In genomic region chr14:93284009-93284408, GRCm38 (mm10) we compare ENCODE assay signal across 29 mouse cellular contexts.
DNase-seq lines count a peak whose midpoint lies in the region; ATAC-seq and TF ChIP-seq lines count a peak whose summit lies in the region.
"Had no signal": no experiment of that assay in that cellular context is flagged by ENCODE, and none has a peak within 500 bp of the region (broad histone marks: within the 10 kb centered on the region; RNA-seq: fewer than 3 reads in every experiment).

No protein-coding gene starts in this region.

- no peak overlapping the region for H3K4me2 ChIP-seq in liver, embryonic 12.5 days
- no peak overlapping the region for H3K4me2 ChIP-seq in stomach, embryonic 15.5 days
- no peak overlapping the region for H3K4me2 ChIP-seq in stomach, postnatal 0 days (replicated peaks; ENCODE audit: low read depth)
- no peak overlapping the region for H3K4me2 ChIP-seq in stomach, embryonic 16.5 days (ENCODE audit: low read depth, low read length)
- H3K4me2 ChIP-seq: embryonic facial prominence, embryonic 13.5 days; forebrain, embryonic 12.5 days; forebrain, embryonic 15.5 days; heart, embryonic 12.5 days; heart, embryonic 15.5 days; hindbrain, embryonic 13.5 days had no signal

- no peak for TF ChIP-seq CTCF in stomach, postnatal 0 days (IDR thresholded peaks at IDR 0.05; ENCODE audit: low read depth)
- no peak for TF ChIP-seq CTCF in thymus, adult 2 months (IDR thresholded peaks at IDR 0.05; ENCODE audit: borderline replicate concordance, control insufficient read depth, extremely low read depth, insufficient read depth, low read length, poor library complexity)

- ATAC-seq in liver, embryonic 12.5 days = peak; percentile 46; the same call in 1 of the 2 replicates
- peak; percentile 70 for ATAC-seq in stomach, embryonic 15.5 days (ENCODE audit: insufficient read depth, low FRiP score, low read depth)
- no peak for ATAC-seq in stomach, postnatal 0 days (ENCODE audit: low FRiP score, low TSS enrichment)
- peak; percentile 29; the same call in 1 of the 2 replicates for ATAC-seq in stomach, embryonic 16.5 days (ENCODE audit: insufficient read depth, low FRiP score)
- ATAC-seq: activated CD4-positive, CD25-positive, alpha-beta regulatory T cell, adult 4 months; forebrain, embryonic 15.5 days; hindbrain, embryonic 16.5 days had no signal

- DNase-seq in liver = no peak
- DNase-seq in stomach, postnatal 0 days (ENCODE audit: low spot score) = no peak
- DNase-seq in thymus, adult 2 months = no peak
- DNase-seq: adrenal gland, adult 8-10 months; adrenal gland, postnatal 25 days; cerebellum, adult 11-12 months; cerebellum, adult 8-10 months; cerebellum, postnatal 10 days; cerebellum, postnatal 36 days; embryo, embryonic 11 days; gastrocnemius, adult 2 months; gastrocnemius, postnatal 25 days; heart, adult 18-20 months; heart, postnatal 10 days; heart, postnatal 36 days had no signal

- no peaks in the 10 kb centered on the region for H3K27me3 ChIP-seq in liver, embryonic 12.5 days (replicated peaks)
- no peaks in the 10 kb centered on the region for H3K27me3 ChIP-seq in stomach, embryonic 15.5 days (replicated peaks)
- H3K27me3 ChIP-seq in stomach, postnatal 0 days (ENCODE audit: control insufficient read depth, insufficient read depth, low read length) = no peaks in the 10 kb centered on the region
- no peaks in the 10 kb centered on the region for H3K27me3 ChIP-seq in stomach, embryonic 16.5 days (ENCODE audit: control insufficient read depth, insufficient read depth, low read length)
- H3K27me3 ChIP-seq in thymus, adult 2 months (ENCODE audit: control insufficient read depth, insufficient read depth, low read length) = no peaks in the 10 kb centered on the region
- H3K27me3 ChIP-seq: embryonic facial prominence, embryonic 13.5 days; forebrain, embryonic 12.5 days; forebrain, embryonic 15.5 days; heart, embryonic 12.5 days; heart, embryonic 15.5 days; hindbrain, embryonic 13.5 days had no signal

- H3K9me3 ChIP-seq in liver, embryonic 12.5 days (replicated peaks) = no peaks in the 10 kb centered on the region
- H3K9me3 ChIP-seq in stomach, embryonic 15.5 days = no peaks in the 10 kb centered on the region
- no peaks in the 10 kb centered on the region for H3K9me3 ChIP-seq in stomach, postnatal 0 days (ENCODE audit: control insufficient read depth, low read length)
- H3K9me3 ChIP-seq in stomach, embryonic 16.5 days (replicated peaks; ENCODE audit: control insufficient read depth, low read length) = no peaks in the 10 kb centered on the region
- H3K9me3 ChIP-seq: embryonic facial prominence, embryonic 10.5 days; embryonic facial prominence, embryonic 13.5 days; forebrain, embryonic 12.5 days; forebrain, embryonic 15.5 days; heart, embryonic 12.5 days; heart, embryonic 15.5 days; hindbrain, embryonic 10.5 days; hindbrain, embryonic 13.5 days had no signal

- no peak overlapping the region for H3K9ac ChIP-seq in liver, embryonic 12.5 days
- no peak overlapping the region for H3K9ac ChIP-seq in stomach, embryonic 15.5 days
- H3K9ac ChIP-seq in stomach, postnatal 0 days (ENCODE audit: low read length) = no peak overlapping the region
- no peak overlapping the region for H3K9ac ChIP-seq in stomach, embryonic 16.5 days (ENCODE audit: low read length)
- H3K9ac ChIP-seq: embryonic facial prominence, embryonic 13.5 days; forebrain, embryonic 12.5 days; forebrain, embryonic 15.5 days; heart, embryonic 12.5 days; heart, embryonic 15.5 days; hindbrain, embryonic 13.5 days had no signal

- H3K4me3 ChIP-seq in liver, embryonic 12.5 days = no peak overlapping the region
- no peak overlapping the region for H3K4me3 ChIP-seq in stomach, embryonic 15.5 days (replicated peaks)
- H3K4me3 ChIP-seq in stomach, postnatal 0 days (ENCODE audit: low read depth, low read length) = no peak overlapping the region
- no peak overlapping the region for H3K4me3 ChIP-seq in stomach, embryonic 16.5 days (replicated peaks; ENCODE audit: low read length)
- no peak overlapping the region for H3K4me3 ChIP-seq in thymus, adult 2 months (ENCODE audit: control insufficient read depth, insufficient read depth, low read length)
- H3K4me3 ChIP-seq: embryonic facial prominence, embryonic 10.5 days; embryonic facial prominence, embryonic 13.5 days; erythroblast, embryonic 14.5 days; forebrain, embryonic 12.5 days; forebrain, embryonic 15.5 days; gastrocnemius, adult 2 months; heart, embryonic 12.5 days; heart, embryonic 15.5 days; hindbrain, embryonic 10.5 days; hindbrain, embryonic 13.5 days had no signal

- H3K27ac ChIP-seq in liver, embryonic 12.5 days = no peak overlapping the region
- no peak overlapping the region for H3K27ac ChIP-seq in stomach, embryonic 15.5 days
- no peak overlapping the region for H3K27ac ChIP-seq in stomach, postnatal 0 days (replicated peaks)
- H3K27ac ChIP-seq in stomach, embryonic 16.5 days (ENCODE audit: low read length) = no peak overlapping the region
- H3K27ac ChIP-seq in thymus, adult 2 months (ENCODE audit: control insufficient read depth, insufficient read depth, low read length) = no peak overlapping the region
- H3K27ac ChIP-seq: embryonic facial prominence, embryonic 10.5 days; embryonic facial prominence, embryonic 13.5 days; forebrain, embryonic 12.5 days; forebrain, embryonic 15.5 days; gastrocnemius, adult 2 months; heart, embryonic 15.5 days; hindbrain, embryonic 10.5 days; hindbrain, embryonic 13.5 days had no signal

- 76% methylated on average over 3 of the region's 3 CpGs for WGBS in liver, embryonic 12.5 days (ENCODE audit: insufficient replicate concordance)
- 64% methylated on average over 3 of the region's 3 CpGs for WGBS in stomach, embryonic 15.5 days
- 69% methylated on average over 3 of the region's 3 CpGs for WGBS in stomach, postnatal 0 days
- 69% methylated on average over 3 of the region's 3 CpGs for whole genome bisulfite sequencing in stomach, embryonic 16.5 days
- 95% methylated on average over 3 of the region's 3 CpGs for WGBS in thymus, adult 2 months

- TF ChIP-seq EP300 in stomach, postnatal 0 days (optimal IDR thresholded peaks at IDR 0.05) = no peak

- no peaks in the 10 kb centered on the region for H3K4me1 ChIP-seq in liver, embryonic 12.5 days
- no peaks in the 10 kb centered on the region for H3K4me1 ChIP-seq in stomach, embryonic 15.5 days
- H3K4me1 ChIP-seq in stomach, postnatal 0 days (replicated peaks; ENCODE audit: control insufficient read depth, insufficient read depth) = no peaks in the 10 kb centered on the region
- no peaks in the 10 kb centered on the region for H3K4me1 ChIP-seq in stomach, embryonic 16.5 days (ENCODE audit: control insufficient read depth, insufficient read depth, low read length)
- H3K4me1 ChIP-seq in thymus, adult 2 months (replicated peaks; ENCODE audit: control insufficient read depth, insufficient read depth, low read length) = no peaks in the 10 kb centered on the region
- H3K4me1 ChIP-seq: embryonic facial prominence, embryonic 10.5 days; embryonic facial prominence, embryonic 13.5 days; forebrain, embryonic 12.5 days; forebrain, embryonic 15.5 days; heart, embryonic 12.5 days; heart, embryonic 15.5 days; hindbrain, embryonic 10.5 days; hindbrain, embryonic 13.5 days had no signal

- H3K36me3 ChIP-seq in liver, embryonic 12.5 days = no peaks in the 10 kb centered on the region
- H3K36me3 ChIP-seq in stomach, embryonic 15.5 days = no peaks in the 10 kb centered on the region
- no peaks in the 10 kb centered on the region for H3K36me3 ChIP-seq in stomach, postnatal 0 days (ENCODE audit: control insufficient read depth, insufficient read depth, low read length)
- no peaks in the 10 kb centered on the region for H3K36me3 ChIP-seq in stomach, embryonic 16.5 days (ENCODE audit: control insufficient read depth, insufficient read depth, low read length)
- no peaks in the 10 kb centered on the region for H3K36me3 ChIP-seq in thymus, adult 2 months (ENCODE audit: control insufficient read depth, insufficient read depth, low read length)
- H3K36me3 ChIP-seq: embryonic facial prominence, embryonic 10.5 days; embryonic facial prominence, embryonic 13.5 days; forebrain, embryonic 12.5 days; forebrain, embryonic 15.5 days; heart, embryonic 12.5 days; heart, embryonic 15.5 days; hindbrain, embryonic 10.5 days; hindbrain, embryonic 13.5 days had no signal

- TF ChIP-seq POLR2A in thymus, adult 2 months (IDR thresholded peaks at IDR 0.05; ENCODE audit: control insufficient read depth, extremely low read depth, insufficient read depth, low read length, poor library complexity) = no peak
